Mouse (Mus musculus) thymus, adult 2 months (tissue): ENCODE data around the gene Olfr427.

Source experiments
- CTCF ChIP-seq: fragments of 200-500 bp; IDR thresholded peaks from 2 replicates; pipeline ENCODE4 v1.5.1; 2012; ENCODE audit warnings: mild to moderate bottlenecking, control low read depth, low read length, moderate library complexity, borderline replicate concordance; ENCODE audit not compliant: control insufficient read depth, poor library complexity, insufficient read depth; ENCODE audit errors: extremely low read depth
- POLR2A ChIP-seq: fragments of 200-500 bp; IDR thresholded peaks from 2 replicates; pipeline ENCODE4 v1.6.1; 2012; ENCODE audit warnings: mild to moderate bottlenecking, low read length, control low read depth, moderate library complexity; ENCODE audit not compliant: control insufficient read depth, poor library complexity, insufficient read depth; ENCODE audit errors: extremely low read depth

DNA sequence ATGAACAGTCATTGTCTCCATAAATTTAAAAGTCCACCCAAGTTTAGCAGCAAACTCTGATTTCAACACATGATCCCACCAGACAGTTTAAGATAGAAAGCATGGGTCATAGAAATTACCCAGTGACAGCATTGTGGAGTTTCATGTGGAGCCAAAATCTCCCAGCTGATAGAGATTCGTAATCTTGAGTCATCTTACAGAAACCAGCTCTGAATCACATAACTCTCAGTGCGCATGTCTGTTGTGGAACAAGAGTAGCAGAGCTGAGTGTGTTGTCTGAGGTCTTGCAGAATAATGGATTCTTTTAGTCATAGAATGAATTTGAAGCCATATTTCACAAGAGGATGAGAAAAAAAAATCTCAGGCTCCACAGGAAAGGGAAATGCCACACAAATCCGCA is 43.7 kb upstream of the Olfr427 start:
- TF ChIP-seq CTCF, result no peak
- no peak for TF ChIP-seq POLR2A
